Mouse (Mus musculus) liver, embryonic 12.5 days (tissue): ENCODE results near the gene Hspb6. TPM values are rescaled to one million over a fixed set of nuclear protein-coding genes. Genes with fewer than 3 reads are reported as not detected.

ENCODE experiments used
- ATAC-seq: fragments of 200-750 bp; cut with Nextera tagmentation; 2 replicates; pipeline ENCODE4 v1.8.0; 2017; ENCODE audit warnings: moderate number of reproducible peaks, mild to moderate bottlenecking, moderate library complexity
- H3K27ac ChIP-seq: fragments of 300-500 bp; sonication (generic); 2 replicates; pipeline ENCODE4 v1.5.1; 2016; ENCODE audit warnings: mild to moderate bottlenecking
- H3K27me3 ChIP-seq: fragments of 300-500 bp; sonication (generic); replicated peaks from 2 replicates; pipeline ENCODE4 v1.6.1; 2016; ENCODE audit warnings: mild to moderate bottlenecking, moderate library complexity
- H3K36me3 ChIP-seq: fragments of 300-500 bp; sonication (generic); 2 replicates; pipeline ENCODE4 v1.6.1; 2016; ENCODE audit warnings: mild to moderate bottlenecking, moderate library complexity
- H3K4me1 ChIP-seq: fragments of 300-500 bp; sonication (generic); 2 replicates; pipeline ENCODE4 v1.6.1; 2016
- H3K4me2 ChIP-seq: fragments of 300-500 bp; sonication (generic); 2 replicates; pipeline ENCODE4 v1.6.1; 2016; ENCODE audit warnings: mild to moderate bottlenecking, moderate library complexity
- H3K4me3 ChIP-seq: fragments of 300-500 bp; sonication (generic); 2 replicates; pipeline ENCODE4 v1.5.1; 2016; ENCODE audit warnings: mild to moderate bottlenecking, moderate library complexity
- H3K9ac ChIP-seq: fragments of 300-500 bp; sonication (generic); 2 replicates; pipeline ENCODE4 v1.6.1; 2016; ENCODE audit warnings: mild to moderate bottlenecking, moderate library complexity
- H3K9me3 ChIP-seq: fragments of 300-500 bp; sonication (generic); replicated peaks from 2 replicates; pipeline ENCODE4 v1.6.1; 2016; ENCODE audit warnings: mild to moderate bottlenecking, moderate library complexity
- WGBS: fragments of 180-500 bp; shearing (Covaris S2); methylation state at CpG from one replicate; pipeline ENCODE4 v1.1.7; 2016; ENCODE audit not compliant: insufficient replicate concordance; 5-methylcytosine and 5-hydroxymethylcytosine counted together
- polyA plus RNA-seq: library from polyadenylated mRNA; unstranded; fragments of >200 nt; fragmentation: Nextera tagmentation; extraction: Ambion mirVana; gene quantifications from 2 replicates; pipeline ENCODE4 v1.2.1, GENCODE M21; 2016

The Hspb6 gene
- polyA plus RNA-seq, 1 experiment from 2014 or later, result 5.0 TPM

DNA sequence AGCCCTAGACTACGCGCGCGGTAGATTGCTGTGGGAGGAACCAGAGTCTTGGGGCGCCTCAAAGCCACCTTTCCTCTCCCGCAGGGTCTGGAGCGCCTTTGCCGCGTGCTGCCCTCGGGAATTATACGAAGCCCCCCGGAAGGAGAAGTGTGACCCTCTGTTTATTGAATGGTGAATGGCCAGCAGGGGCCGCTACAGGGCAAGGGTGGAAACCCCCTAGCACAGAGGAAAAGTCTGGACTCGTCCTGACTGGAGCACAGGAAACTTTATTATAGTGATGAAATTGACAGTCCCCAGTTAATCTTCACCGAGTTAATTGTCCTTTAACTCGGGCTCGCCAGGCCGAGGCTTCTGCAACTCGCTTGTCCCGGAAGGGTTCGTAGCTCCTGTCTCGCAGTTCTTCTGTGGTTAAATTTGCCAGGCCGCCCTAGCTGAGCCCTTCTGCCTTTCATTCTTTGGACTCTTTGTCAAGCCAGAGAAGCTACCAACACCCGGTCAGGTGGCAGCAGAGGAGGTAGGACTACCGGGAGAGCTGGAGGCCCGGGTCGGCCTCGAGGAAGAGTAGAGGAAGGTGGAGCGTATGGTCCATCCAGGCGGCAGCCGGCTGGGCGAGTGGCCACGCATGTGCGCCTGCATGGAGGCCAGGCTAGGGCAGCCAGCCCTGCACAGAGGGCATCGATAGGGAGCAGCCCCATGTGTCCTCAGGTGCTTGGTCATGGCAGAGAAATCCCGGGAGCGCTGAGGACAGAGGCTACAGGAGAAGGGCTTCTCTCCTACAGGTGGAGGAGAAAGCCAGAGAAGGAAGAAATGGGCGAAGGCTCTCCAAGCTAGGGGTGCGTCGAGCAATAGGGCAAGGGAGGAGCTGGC, 37.7 kb downstream of the Hspb6 start:
- H3K27ac ChIP-seq, result peak overlapping the region; percentile 92
- H3K27me3 ChIP-seq, result 0 out of 2 replicates have a peak, but pooled peaks cover 3% of the 10 kb centered on the region
- H3K4me2 ChIP-seq, result peak overlapping the region; percentile 94
- H3K9me3 ChIP-seq, result no peaks in the 10 kb centered on the region
- peak; percentile 38 for ATAC-seq
- peak overlapping the region; percentile 100 for H3K4me3 ChIP-seq
- H3K36me3 ChIP-seq, result peaks cover 23% of the 10 kb centered on the region
- H3K9ac ChIP-seq, result peak overlapping the region; percentile 100
- 31% methylated on average over 40 of the region's 40 CpGs for WGBS
- peaks cover 40% of the 10 kb centered on the region for H3K4me1 ChIP-seq

DNA sequence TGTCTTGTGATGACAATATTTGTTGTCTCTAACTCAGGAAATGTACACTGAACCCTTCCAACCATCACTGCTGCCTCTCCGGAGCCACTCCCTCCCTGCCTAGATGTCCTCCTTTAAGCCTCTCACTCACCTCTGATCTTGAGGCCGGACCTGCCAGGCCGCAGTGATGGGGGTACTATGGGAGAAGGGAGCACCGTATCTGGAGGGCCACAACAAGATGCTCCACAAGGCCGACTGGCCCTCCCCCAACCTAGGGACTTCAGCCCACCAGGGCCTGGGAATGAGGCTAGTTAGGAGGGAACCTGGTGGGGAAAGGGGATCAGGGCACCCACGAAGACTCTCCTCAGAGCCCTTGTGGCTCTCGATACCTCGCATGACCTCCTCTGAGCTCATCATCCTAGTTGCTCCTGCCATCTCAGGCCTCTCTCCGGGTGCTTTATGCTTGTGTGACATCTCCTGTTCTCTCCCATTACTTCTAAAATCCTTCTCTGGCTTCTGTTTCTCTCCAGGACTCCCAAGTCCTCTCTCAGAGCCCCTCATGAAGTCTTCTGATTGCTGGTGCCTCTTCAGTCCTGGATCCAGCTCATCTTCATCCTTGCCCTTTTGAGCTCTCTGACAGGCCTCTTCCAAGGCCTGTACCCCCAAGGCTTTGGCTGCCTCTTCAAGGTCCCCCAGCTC, 39.1 kb downstream of the Hspb6 start:
- Histone ChIP-seq H3K9ac (0 out of 2 replicates have a peak overlapping the region, but pooled peaks have one; percentile 14), H3K4me2 (no peak overlapping the region), H3K9me3 (no peaks in the 10 kb centered on the region), H3K4me3 (no peak overlapping the region), H3K27ac (no peak overlapping the region), H3K4me1 (peaks cover 45% of the 10 kb centered on the region), H3K27me3 (0 out of 2 replicates have a peak, but pooled peaks cover 5% of the 10 kb centered on the region), H3K36me3 (peaks cover 9% of the 10 kb centered on the region)
- no peak for ATAC-seq
- 78% methylated on average over 9 of the region's 9 CpGs for WGBS

DNA sequence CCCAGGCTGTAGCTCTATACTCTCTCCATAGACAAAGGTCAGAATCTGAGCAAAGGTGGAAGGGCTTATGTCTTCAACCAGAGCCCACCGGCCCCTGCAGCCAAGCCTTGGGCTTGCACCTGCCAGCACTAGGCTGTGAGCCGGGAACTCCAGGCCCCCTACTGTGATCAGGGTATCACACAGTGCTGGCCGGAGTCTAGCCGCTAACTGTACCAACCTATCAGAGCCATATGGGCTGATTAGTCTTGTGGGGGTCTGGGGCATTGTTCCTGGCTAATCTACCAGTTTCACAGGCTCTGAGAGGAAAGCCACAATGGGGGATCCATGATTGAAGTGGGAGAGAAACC, 39.6 kb downstream of the Hspb6 start:
- WGBS, result 69% methylated on average over 4 of the region's 4 CpGs
- 0 out of 2 replicates have a peak, but pooled peaks cover 5% of the 10 kb centered on the region for H3K27me3 ChIP-seq
- H3K4me1 ChIP-seq, result peaks cover 40% of the 10 kb centered on the region
- H3K36me3 ChIP-seq, result peaks cover 4% of the 10 kb centered on the region
- no peak overlapping the region for H3K4me2 ChIP-seq
- H3K9me3 ChIP-seq, result no peaks in the 10 kb centered on the region
- no peak overlapping the region for H3K4me3 ChIP-seq
- ATAC-seq, result no peak
- H3K27ac ChIP-seq, result no peak overlapping the region
- no peak overlapping the region for H3K9ac ChIP-seq

DNA sequence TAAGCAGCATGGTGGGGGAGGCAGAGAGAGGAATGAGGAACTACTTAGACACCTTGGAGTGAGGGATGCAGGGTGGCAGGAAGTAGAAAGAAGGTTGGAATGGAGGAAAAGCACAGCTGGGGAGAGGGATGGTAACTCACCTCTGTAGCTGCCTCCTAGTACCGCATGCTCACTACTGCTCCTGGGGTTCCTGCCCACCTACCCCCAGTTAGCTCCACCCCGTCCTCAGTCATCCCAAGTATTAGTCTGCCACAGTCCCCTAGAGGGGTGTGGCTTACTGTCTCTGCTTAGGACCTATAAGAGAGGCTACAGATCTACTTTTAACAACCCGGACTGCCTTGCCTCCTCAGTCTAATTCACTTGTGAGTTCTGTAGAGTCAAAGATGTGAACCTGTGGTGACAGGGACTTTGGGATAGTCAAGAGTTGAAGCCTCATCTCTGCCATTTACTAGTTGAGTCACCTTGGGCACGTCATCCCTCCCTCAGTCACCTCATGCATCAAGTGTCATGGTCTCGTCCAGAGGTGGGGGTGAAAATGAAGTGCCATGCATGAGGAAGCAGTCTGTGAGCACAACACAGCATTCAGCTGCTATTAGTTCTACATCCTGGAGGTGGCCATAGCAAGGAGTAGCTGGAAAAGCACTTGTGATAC, 40.9 kb downstream of the Hspb6 start:
- peaks cover 29% of the 10 kb centered on the region for H3K4me1 ChIP-seq
- no peaks in the 10 kb centered on the region for H3K36me3 ChIP-seq
- H3K9me3 ChIP-seq, result no peaks in the 10 kb centered on the region
- H3K27ac ChIP-seq, result no peak overlapping the region
- H3K9ac ChIP-seq, result no peak overlapping the region
- 45% methylated on average over 5 of the region's 5 CpGs for WGBS
- ATAC-seq, result no peak
- 0 out of 2 replicates have a peak, but pooled peaks cover 13% of the 10 kb centered on the region for H3K27me3 ChIP-seq
- no peak overlapping the region for H3K4me3 ChIP-seq
- no peak overlapping the region for H3K4me2 ChIP-seq

GRCm38 (mm10) chr7:30593579-30594509, 41.9 kb downstream of the Hspb6 start:
- no peaks in the 10 kb centered on the region for H3K9me3 ChIP-seq
- H3K4me3 ChIP-seq, result no peak overlapping the region
- no peaks in the 10 kb centered on the region for H3K36me3 ChIP-seq
- no peak for ATAC-seq
- H3K4me1 ChIP-seq, result peaks cover 29% of the 10 kb centered on the region
- no peak overlapping the region for H3K27ac ChIP-seq
- no peak overlapping the region; the same call in 1 of the 2 replicates for H3K9ac ChIP-seq
- WGBS, result 58% methylated on average over 10 of the region's 10 CpGs
- peak overlapping the region; percentile 27; the same call in 1 of the 2 replicates for H3K4me2 ChIP-seq
- 0 out of 2 replicates have a peak, but pooled peaks cover 13% of the 10 kb centered on the region for H3K27me3 ChIP-seq

DNA sequence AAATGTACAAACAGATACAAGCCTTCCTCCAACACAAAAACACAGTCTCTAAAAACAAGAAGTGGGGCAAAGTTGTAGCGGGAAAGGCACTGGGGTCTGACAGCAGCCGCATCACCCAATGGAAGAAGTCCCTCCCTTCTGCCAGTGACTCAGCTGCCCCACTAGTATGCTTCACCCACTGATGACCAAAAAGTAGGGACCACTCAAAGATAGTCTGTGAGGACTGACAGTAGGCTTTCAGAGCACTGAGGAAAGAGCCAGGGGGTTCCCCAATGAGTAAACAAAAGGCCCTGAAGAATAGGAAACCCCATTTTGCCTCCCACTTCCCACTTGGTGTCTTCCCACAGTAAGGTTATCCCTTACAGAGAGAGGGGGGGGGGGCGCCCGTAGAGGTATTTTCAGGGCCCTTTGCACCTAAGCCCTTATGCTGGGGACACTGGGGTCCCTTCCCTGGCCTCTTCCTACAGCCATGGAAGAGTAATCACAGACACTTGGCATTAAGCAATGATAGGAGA, 42.6 kb downstream of the Hspb6 start:
- Histone ChIP-seq H3K27ac (no peak overlapping the region), H3K27me3 (0 out of 2 replicates have a peak, but pooled peaks cover 13% of the 10 kb centered on the region), H3K9me3 (no peaks in the 10 kb centered on the region), H3K4me1 (peaks cover 30% of the 10 kb centered on the region), H3K9ac (no peak overlapping the region), H3K36me3 (no peaks in the 10 kb centered on the region), H3K4me3 (no peak overlapping the region), H3K4me2 (peak overlapping the region; percentile 27; the same call in 1 of the 2 replicates)
- WGBS, result 43% methylated on average over 4 of the region's 4 CpGs
- ATAC-seq, result no peak

GRCm38 (mm10) chr7:30596093-30596492, 44.1 kb downstream of the Hspb6 start:
- no peak overlapping the region for H3K27ac ChIP-seq
- no peak for ATAC-seq
- 0 out of 2 replicates have a peak, but pooled peaks cover 13% of the 10 kb centered on the region for H3K27me3 ChIP-seq
- H3K9ac ChIP-seq, result no peak overlapping the region
- H3K4me2 ChIP-seq, result no peak overlapping the region
- WGBS, result 63% methylated on average over 5 of the region's 5 CpGs
- no peaks in the 10 kb centered on the region for H3K9me3 ChIP-seq
- H3K4me3 ChIP-seq, result no peak overlapping the region
- peaks cover 34% of the 10 kb centered on the region for H3K4me1 ChIP-seq
- H3K36me3 ChIP-seq, result no peaks in the 10 kb centered on the region

DNA sequence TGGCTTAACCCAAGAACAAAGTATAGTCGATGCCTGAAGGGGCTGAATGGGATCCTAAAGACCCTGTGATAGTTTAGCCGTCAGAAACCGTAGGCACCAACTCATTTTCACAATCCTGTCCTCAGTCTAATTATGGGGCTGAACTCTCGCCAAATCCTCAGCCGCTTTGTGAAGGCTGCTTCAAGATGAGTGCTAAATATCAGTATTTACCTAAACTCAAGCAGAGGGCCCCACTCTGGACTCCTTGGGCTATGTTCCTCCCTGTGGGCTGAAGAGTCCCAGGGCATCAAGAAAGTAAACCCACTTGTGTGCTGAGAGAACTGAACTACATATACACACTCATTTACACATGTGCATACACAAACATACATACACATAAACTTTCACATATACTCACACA, 44.8 kb downstream of the Hspb6 start:
- H3K4me3 ChIP-seq, result no peak overlapping the region
- H3K9me3 ChIP-seq, result no peaks in the 10 kb centered on the region
- H3K4me2 ChIP-seq, result no peak overlapping the region
- no peak overlapping the region for H3K9ac ChIP-seq
- ATAC-seq, result no peak
- 0 out of 2 replicates have a peak, but pooled peaks cover 13% of the 10 kb centered on the region for H3K27me3 ChIP-seq
- WGBS, result 68% methylated on average over 5 of the region's 5 CpGs
- H3K36me3 ChIP-seq, result no peaks in the 10 kb centered on the region
- no peak overlapping the region for H3K27ac ChIP-seq
- peaks cover 34% of the 10 kb centered on the region for H3K4me1 ChIP-seq

DNA sequence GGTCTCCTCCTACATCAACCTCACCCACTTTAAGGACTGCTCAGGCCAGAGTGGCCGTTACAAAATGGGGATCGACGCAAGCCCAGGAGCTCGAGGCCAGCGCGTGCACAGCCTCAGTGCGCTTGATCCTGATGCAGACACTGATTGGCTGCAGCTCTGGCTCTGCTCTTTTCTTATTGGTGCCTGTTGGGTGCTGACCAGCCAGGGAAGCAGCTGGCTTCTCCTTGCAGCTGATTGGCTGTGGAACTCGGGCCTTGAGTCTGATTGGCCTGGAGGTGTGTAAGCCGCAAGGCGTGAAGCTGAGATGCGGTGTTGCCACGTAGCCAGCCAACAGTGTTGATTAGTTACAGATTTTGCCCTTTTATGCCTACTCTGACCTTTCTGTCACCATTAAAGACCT, 46.8 kb downstream of the Hspb6 start, which contains the start of gene Zbtb32:
Gene Zbtb32 (minus strand): TSS at position 124 of the 400 bp plus-strand sequence.
- Histone ChIP-seq H3K27me3 (0 out of 2 replicates have a peak, but pooled peaks cover 13% of the 10 kb centered on the region), H3K4me3 (no peak within 1 kb of the TSS), H3K4me2 (peak within 1 kb of the TSS; percentile 55), H3K27ac (no peak within 1 kb of the TSS), H3K4me1 (peaks cover 32% of the 10 kb centered on the region), H3K36me3 (no peaks in the 10 kb centered on the region), H3K9me3 (no peaks in the 10 kb centered on the region), H3K9ac (peak within 1 kb of the TSS; percentile 40; the same call in 1 of the 2 replicates)
- no peak for ATAC-seq
- WGBS, result 88% methylated on average over 12 of the region's 12 CpGs

DNA sequence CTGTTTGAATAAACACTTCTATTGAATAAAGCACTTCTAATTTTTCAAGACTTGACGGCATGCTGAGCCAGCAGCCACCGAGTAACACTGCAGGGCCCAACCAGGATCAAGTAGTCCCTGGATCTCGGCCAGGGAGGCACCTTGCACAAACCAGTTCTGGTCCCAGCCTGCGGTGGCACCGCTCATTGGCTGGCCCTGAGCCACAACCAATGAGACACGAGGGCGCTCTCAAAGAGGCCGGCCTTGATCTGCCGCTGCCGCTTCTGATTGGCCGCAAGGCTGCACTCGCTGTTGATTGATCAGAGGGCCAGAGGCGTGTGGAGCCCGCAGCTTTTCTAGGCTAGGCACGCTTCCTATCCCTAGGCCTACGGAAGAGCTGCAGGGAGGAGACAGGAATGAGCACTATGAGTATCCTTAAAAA, 48.0 kb downstream of the Hspb6 start:
- 2% methylated on average over 16 of the region's 16 CpGs for WGBS
- H3K27ac ChIP-seq, result no peak overlapping the region
- peak overlapping the region; percentile 55 for H3K4me2 ChIP-seq
- peaks cover 20% of the 10 kb centered on the region for H3K4me1 ChIP-seq
- peak overlapping the region; percentile 25 for H3K4me3 ChIP-seq
- H3K27me3 ChIP-seq, result 0 out of 2 replicates have a peak, but pooled peaks cover 8% of the 10 kb centered on the region
- H3K9ac ChIP-seq, result peak overlapping the region; percentile 40; the same call in 1 of the 2 replicates
- H3K9me3 ChIP-seq, result no peaks in the 10 kb centered on the region
- no peaks in the 10 kb centered on the region for H3K36me3 ChIP-seq
- peak; percentile 97 for ATAC-seq
